Mouse (Mus musculus): ENCODE data around the gene AC170998.1.

- TF ChIP-seq POLR2A (IDR thresholded peaks at IDR 0.05; ENCODE audit: borderline replicate concordance, insufficient read depth, low read length) (no peak), CTCF (IDR thresholded peaks at IDR 0.05; ENCODE audit: borderline replicate concordance, insufficient read depth, low read depth, low read length) (no peak)
These were observed 19.2 kb upstream of the AC170998.1 start for GRCm38 (mm10) chr17:28706697-28707096.
